Mouse (Mus musculus) MEL (cell line): ENCODE measurements at regions not wholly inside any gene's neighbourhood (a gene's known extent, or its start where the extent isn't known, plus 50 kb on each side); places are given as distances from the start of the nearest gene placed in this dataset.

Experiments used
- DNase-seq: peaks from one replicate; pipeline ENCODE4 v3.0.0; 2011; ENCODE audit warnings: low read depth, low spot score
- H3K27ac ChIP-seq: 2 replicates; pipeline ENCODE4 v1.5.1; 2012; ENCODE audit warnings: low read depth, mild to moderate bottlenecking, control low read depth, low read length, moderate library complexity; ENCODE audit not compliant: control insufficient read depth
- H3K27me3 ChIP-seq, 2 experiments: fragments of 150-350 bp in 1 of 2; sonication (generic) in 1 of 2; 2 replicates each; pipeline ENCODE4 v1.6.1; 2012; ENCODE audit warnings: low read length in 2 of 2, mild to moderate bottlenecking in 2 of 2, improper control_type of control experiment in 1 of 2, moderate library complexity in 1 of 2; ENCODE audit not compliant: insufficient read depth in 2 of 2, control insufficient read depth in 1 of 2
- H3K36me3 ChIP-seq, 2 experiments: 2 replicates each; pipeline ENCODE4 v1.6.1; 2012 to 2014; ENCODE audit warnings: low read length in 2 of 2, improper control_type of control experiment in 1 of 2, inconsistent platforms in 1 of 2, mild to moderate bottlenecking in 1 of 2; ENCODE audit not compliant: insufficient read depth in 2 of 2, control insufficient read depth in 1 of 2
- H3K4me1 ChIP-seq, 2 experiments: fragments of 150-350 bp in 1 of 2; sonication (generic) in 1 of 2; 2 replicates each; pipeline ENCODE4 v1.6.1; 2012; ENCODE audit warnings: low read length in 2 of 2, improper control_type of control experiment in 1 of 2, mild to moderate bottlenecking in 1 of 2; ENCODE audit not compliant: insufficient read depth in 2 of 2, control insufficient read depth in 1 of 2
- H3K4me3 ChIP-seq, 2 experiments: fragments of 150-350 bp in 1 of 2; sonication (generic) in 1 of 2; 2 replicates each; pipeline ENCODE4 v1.5.1; 2012; ENCODE audit warnings: low read depth in 2 of 2, low read length in 2 of 2, mild to moderate bottlenecking in 2 of 2, moderate library complexity in 2 of 2, control low read depth in 1 of 2, improper control_type of control experiment in 1 of 2; ENCODE audit not compliant: control insufficient read depth in 1 of 2, insufficient read depth in 1 of 2
- H3K79me2 ChIP-seq: 2 replicates; pipeline ENCODE4 v1.6.1; 2012; ENCODE audit warnings: mild to moderate bottlenecking, low read length, moderate library complexity; ENCODE audit not compliant: control insufficient read depth, poor library complexity, insufficient read depth
- H3K9ac ChIP-seq: 2 replicates; pipeline ENCODE4 v1.6.1; 2012; ENCODE audit warnings: low read depth, mild to moderate bottlenecking, control low read depth, low read length, moderate library complexity; ENCODE audit not compliant: control insufficient read depth, poor library complexity, severe bottlenecking
- H3K9me3 ChIP-seq: fragments of 150-350 bp; sonication (generic); replicated peaks from 2 replicates; pipeline ENCODE4 v1.6.1; 2012; ENCODE audit warnings: mild to moderate bottlenecking, low read length, improper control_type of control experiment, moderate library complexity; ENCODE audit not compliant: insufficient read depth
- CHD1 ChIP-seq: IDR thresholded peaks from 2 replicates; pipeline ENCODE4 v1.6.1; 2012; ENCODE audit warnings: low read depth, mild to moderate bottlenecking, inconsistent platforms, low read length, improper control_type of control experiment
- CTCF ChIP-seq, 3 experiments: IDR thresholded peaks in 2 of 3; conservative IDR thresholded peaks in 1 of 3; 2 replicates each; pipeline ENCODE4 v1.5.1; 2011 to 2012; ENCODE audit warnings: low read length in 3 of 3, low read depth in 2 of 3, mild to moderate bottlenecking in 2 of 3, improper control_type of control experiment in 1 of 3, inconsistent platforms in 1 of 3, mixed read lengths in 1 of 3, moderate library complexity in 1 of 3; ENCODE audit not compliant: control insufficient read depth in 1 of 3, insufficient read depth in 1 of 3, poor library complexity in 1 of 3, severe bottlenecking in 1 of 3
- ETS1 ChIP-seq: IDR thresholded peaks from 2 replicates; pipeline ENCODE4 v1.6.1; 2012; ENCODE audit warnings: low read depth, mild to moderate bottlenecking, inconsistent platforms, low read length, improper control_type of control experiment, moderate library complexity
- GABPA ChIP-seq: IDR thresholded peaks from 2 replicates; pipeline ENCODE4 v1.6.1; 2012; ENCODE audit warnings: low read depth, mild to moderate bottlenecking, inconsistent platforms, low read length, improper control_type of control experiment, moderate library complexity
- GATA1 ChIP-seq: IDR thresholded peaks from 2 replicates; pipeline ENCODE4 v1.6.1; 2011; ENCODE audit warnings: low read depth, low read length, improper control_type of control experiment
- JUND ChIP-seq: IDR thresholded peaks from 2 replicates; pipeline ENCODE4 v1.6.1; 2011; ENCODE audit warnings: low read depth, mild to moderate bottlenecking, improper control_type of control experiment, low read length
- MAX ChIP-seq: IDR thresholded peaks from 2 replicates; pipeline ENCODE4 v1.6.1; 2011; ENCODE audit warnings: low read length, improper control_type of control experiment
- MEF2A ChIP-seq: IDR thresholded peaks from 2 replicates; pipeline ENCODE4 v1.6.1; 2014; ENCODE audit warnings: low read depth, mild to moderate bottlenecking, inconsistent platforms, low read length, improper control_type of control experiment; ENCODE audit not compliant: poor library complexity, insufficient replicate concordance, severe bottlenecking; ENCODE audit errors: extremely low read depth
- MYC ChIP-seq: IDR thresholded peaks from 2 replicates; pipeline ENCODE4 v1.6.1; 2011; ENCODE audit warnings: low read depth, mild to moderate bottlenecking, low read length, improper control_type of control experiment, moderate library complexity
- NELFE ChIP-seq: IDR thresholded peaks from 2 replicates; pipeline ENCODE4 v1.6.1; 2011; ENCODE audit warnings: low read depth, low read length, improper control_type of control experiment
- POLR2A ChIP-seq, 2 experiments: IDR thresholded peaks; 2 replicates each; pipeline ENCODE4 v1.6.1; 2011 to 2012; ENCODE audit warnings: low read length in 2 of 2, mild to moderate bottlenecking in 2 of 2, control low read depth in 1 of 2, improper control_type of control experiment in 1 of 2, low read depth in 1 of 2, moderate library complexity in 1 of 2; ENCODE audit not compliant: control insufficient read depth in 1 of 2, insufficient read depth in 1 of 2, poor library complexity in 1 of 2
- RAD21 ChIP-seq: IDR thresholded peaks from 2 replicates; pipeline ENCODE4 v1.6.1; 2011; ENCODE audit warnings: mild to moderate bottlenecking, low read depth, low read length, improper control_type of control experiment
- RCOR1 ChIP-seq: IDR thresholded peaks from 2 replicates; pipeline ENCODE4 v1.6.1; 2012; ENCODE audit warnings: low read depth, mild to moderate bottlenecking, inconsistent platforms, low read length, improper control_type of control experiment
- SMC3 ChIP-seq: IDR thresholded peaks from 2 replicates; pipeline ENCODE4 v1.6.1; 2011; ENCODE audit warnings: low read depth, low read length, improper control_type of control experiment
- TCF12 ChIP-seq: IDR thresholded peaks from 2 replicates; pipeline ENCODE4 v1.6.1; 2014; ENCODE audit warnings: low read depth, mild to moderate bottlenecking, inconsistent platforms, low read length, improper control_type of control experiment, moderate library complexity
- USF2 ChIP-seq, 2 experiments: IDR thresholded peaks; 2 replicates each; pipeline ENCODE4 v1.6.1; 2011 to 2012; ENCODE audit warnings: improper control_type of control experiment in 2 of 2, low read length in 2 of 2, borderline replicate concordance in 1 of 2, inconsistent platforms in 1 of 2, low read depth in 1 of 2, mild to moderate bottlenecking in 1 of 2; ENCODE audit not compliant: insufficient read depth in 1 of 2
- ZKSCAN1 ChIP-seq: IDR thresholded peaks from 2 replicates; pipeline ENCODE4 v1.6.1; 2012; ENCODE audit warnings: low read depth, mild to moderate bottlenecking, inconsistent platforms, low read length, improper control_type of control experiment, moderate library complexity
- ZNF384 ChIP-seq: IDR thresholded peaks from 2 replicates; pipeline ENCODE4 v1.6.1; 2012; ENCODE audit warnings: low read depth, mild to moderate bottlenecking, inconsistent platforms, low read length, improper control_type of control experiment

DNA sequence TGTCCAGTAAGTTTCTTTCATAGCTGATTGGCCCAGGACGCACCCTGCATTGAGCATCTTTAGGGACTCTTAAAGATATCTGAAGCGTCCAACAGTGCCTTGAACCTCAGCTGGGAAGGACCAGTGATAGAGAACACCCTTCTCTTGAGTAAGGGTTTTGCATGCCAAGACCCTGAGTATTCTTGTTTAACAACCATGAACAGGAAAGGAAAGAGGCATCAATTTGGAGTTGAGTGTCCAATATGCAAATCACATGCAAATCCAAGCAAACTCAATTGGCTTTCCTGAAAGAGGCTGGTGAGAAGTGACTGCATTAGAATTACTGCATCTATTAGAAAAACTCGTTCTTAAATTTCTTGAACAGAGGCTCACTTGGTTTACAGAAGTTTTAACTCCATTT, 220.0 kb upstream of the A1bg start:
- no peaks in the 10 kb centered on the region for H3K36me3 ChIP-seq
- H3K4me1 ChIP-seq: no peaks in the 10 kb centered on the region
- TF ChIP-seq SMC3 (no peak), GATA1 (no peak), MAX (no peak), RCOR1 (no peak), ETS1 (no peak), JUND (no peak), NELFE (no peak)
- TF ChIP-seq, all 39 proteins: peak for 0
- H3K79me2 ChIP-seq: no peaks in the 10 kb centered on the region
- H3K27me3 ChIP-seq: no peaks in the 10 kb centered on the region
- H3K27ac ChIP-seq: no peak overlapping the region
- no peak overlapping the region for H3K9ac ChIP-seq
- H3K4me3 ChIP-seq: no peak overlapping the region
- H3K9me3 ChIP-seq: no peaks in the 10 kb centered on the region
- DNase-seq: no peak

DNA sequence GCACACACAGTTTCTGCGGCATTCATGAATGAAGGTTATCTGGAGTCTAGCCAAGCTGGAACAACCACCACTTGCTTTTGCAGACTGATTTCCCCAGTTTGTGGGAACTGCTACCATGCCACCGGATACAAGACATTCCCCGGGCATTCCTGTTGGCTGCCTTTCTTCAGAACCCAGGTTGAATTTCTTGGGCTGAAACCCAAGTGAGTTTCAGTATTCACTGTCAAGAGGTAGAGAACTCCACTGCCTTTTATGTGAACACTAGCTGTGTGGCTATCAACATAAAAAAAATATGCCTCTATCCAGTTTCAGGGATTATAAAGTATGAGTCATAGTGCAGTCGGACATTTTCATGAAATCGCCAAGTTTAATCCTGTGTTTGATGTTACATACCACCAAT, 216.3 kb upstream of the A1bg start:
- Histone ChIP-seq H3K4me3 (no peak overlapping the region), H3K4me1 (no peaks in the 10 kb centered on the region), H3K79me2 (no peaks in the 10 kb centered on the region), H3K27me3 (no peaks in the 10 kb centered on the region), H3K27ac (no peak overlapping the region), H3K9ac (no peak overlapping the region), H3K9me3 (no peaks in the 10 kb centered on the region), H3K36me3 (no peaks in the 10 kb centered on the region)
- TF ChIP-seq MYC (no peak), GABPA (no peak), RAD21 (no peak), ZKSCAN1 (no peak), MEF2A (no peak), USF2 (IDR thresholded peaks at IDR 0.05; ENCODE audit: borderline replicate concordance in 1 of 2, insufficient read depth in 1 of 2, low read depth in 1 of 2, low read length in 2 of 2) (no peak), CHD1 (no peak)
- DNase-seq: no peak

DNA sequence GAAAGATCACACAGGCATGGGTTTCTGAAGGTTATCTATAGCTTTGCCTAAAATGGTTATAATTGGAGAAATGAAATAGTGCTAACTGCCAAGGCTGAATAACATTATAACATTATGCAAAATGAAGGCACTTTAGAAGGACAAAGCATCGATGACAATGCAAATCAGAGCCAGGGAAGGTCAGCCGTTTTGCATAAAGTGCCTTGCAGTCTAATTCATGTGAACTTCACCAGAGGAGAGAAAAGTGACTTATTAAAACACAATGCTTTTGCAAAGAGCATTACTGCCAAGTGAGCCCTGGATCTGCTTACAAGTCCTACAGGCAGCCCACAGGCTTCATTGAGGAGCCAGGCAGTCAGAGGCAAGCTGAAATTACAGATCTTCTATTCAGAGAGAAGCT, 214.0 kb upstream of the A1bg start:
- Histone ChIP-seq H3K27ac (no peak overlapping the region), H3K4me1 (no peaks in the 10 kb centered on the region), H3K36me3 (no peaks in the 10 kb centered on the region), H3K27me3 (no peaks in the 10 kb centered on the region), H3K9me3 (no peaks in the 10 kb centered on the region), H3K9ac (no peak overlapping the region), H3K4me3 (no peak overlapping the region), H3K79me2 (no peaks in the 10 kb centered on the region)
- TF ChIP-seq CTCF (IDR thresholded peaks at IDR 0.05 in 2 of 3, conservative IDR thresholded peaks at IDR 0.05 in 1 of 3; ENCODE audit: control insufficient read depth in 1 of 3, insufficient read depth in 1 of 3, low read depth in 2 of 3, low read length in 3 of 3, poor library complexity in 1 of 3, severe bottlenecking in 1 of 3): no peak
- no peak for TF ChIP-seq ZNF384
- TF ChIP-seq POLR2A (IDR thresholded peaks at IDR 0.05; ENCODE audit: control insufficient read depth in 1 of 2, insufficient read depth in 1 of 2, low read depth in 1 of 2, low read length in 2 of 2, poor library complexity in 1 of 2): no peak
- TF ChIP-seq USF2 (IDR thresholded peaks at IDR 0.05; ENCODE audit: borderline replicate concordance in 1 of 2, insufficient read depth in 1 of 2, low read depth in 1 of 2, low read length in 2 of 2): no peak
- no peak for TF ChIP-seq TCF12
- TF ChIP-seq RCOR1: no peak
- DNase-seq: no peak
